Mouse (Mus musculus): Measurements from ENCODE around the gene H3f3a. TPM values are rescaled to one million over a fixed set of nuclear protein-coding genes. Genes with fewer than 3 reads are reported as not detected.

H3f3a gene
- polyA plus RNA-seq, 1 experiment from 2014 or later = 1,931 TPM

DNA sequence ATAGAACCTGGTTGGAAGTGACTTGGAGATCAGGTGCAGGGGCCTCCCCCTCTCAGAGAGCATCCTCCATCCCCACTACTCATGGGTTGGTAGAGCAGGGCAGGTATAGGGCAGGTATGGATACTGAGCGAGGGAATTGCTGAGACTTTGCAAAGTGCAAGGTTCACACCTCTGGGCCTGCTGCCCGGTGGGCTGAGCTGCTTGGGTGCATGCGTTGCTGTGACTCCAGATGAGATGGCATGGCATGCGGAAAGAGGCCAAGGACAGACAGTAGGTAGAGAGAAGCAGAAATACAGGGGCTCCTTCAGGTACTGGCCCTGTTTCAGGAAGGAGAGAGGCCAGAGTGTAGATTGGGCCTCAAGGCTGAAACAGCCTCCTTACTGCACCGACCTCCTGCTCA is 32.5 kb downstream of the H3f3a start:
- Histone ChIP-seq H3K4me3 (ENCODE audit: low read depth, low read length) (no peak overlapping the region), H3K4me2 (no peak overlapping the region), H3K36me3 (ENCODE audit: control insufficient read depth, insufficient read depth, low read length) (no peaks in the 10 kb centered on the region), H3K4me1 (ENCODE audit: control insufficient read depth, insufficient read depth, low read length) (peaks cover 7% of the 10 kb centered on the region), H3K9me3 (replicated peaks; ENCODE audit: control insufficient read depth, low read length) (no peaks in the 10 kb centered on the region), H3K9ac (ENCODE audit: low read depth, low read length) (no peak overlapping the region), H3K27me3 (ENCODE audit: control insufficient read depth, insufficient read depth, low read length) (no peaks in the 10 kb centered on the region), H3K27ac (ENCODE audit: low read depth, low read length) (no peak overlapping the region)
- 73% methylated on average over 5 of the region's 5 CpGs for WGBS (ENCODE audit: insufficient replicate concordance)
- no peak for ATAC-seq (replicated peaks; ENCODE audit: insufficient number of reproducible peaks, low FRiP score, low TSS enrichment)

DNA sequence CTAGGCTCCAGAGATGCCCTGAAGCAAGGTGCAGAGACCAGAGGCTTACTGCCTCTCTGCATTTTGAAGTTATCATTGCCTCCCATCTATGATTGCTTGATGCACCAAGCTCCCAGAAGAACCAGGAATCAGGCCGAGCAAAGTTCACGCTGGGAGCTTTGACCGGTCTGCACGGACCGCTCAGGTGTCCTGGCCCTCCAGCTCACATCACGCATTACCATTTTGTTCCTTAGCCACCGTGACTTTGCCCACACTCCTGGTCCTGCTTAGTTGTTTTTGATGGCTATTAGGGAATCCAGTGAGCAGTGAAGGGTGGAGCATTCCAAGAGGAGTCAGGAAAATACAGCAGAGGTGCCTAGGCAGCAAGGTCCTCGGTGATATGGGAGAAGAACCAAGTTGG is 33.5 kb downstream of the H3f3a start:
- Histone ChIP-seq H3K4me2 (no peak overlapping the region), H3K27me3 (ENCODE audit: control insufficient read depth, insufficient read depth, low read length) (no peaks in the 10 kb centered on the region), H3K9me3 (replicated peaks; ENCODE audit: control insufficient read depth, low read length) (no peaks in the 10 kb centered on the region), H3K36me3 (ENCODE audit: control insufficient read depth, insufficient read depth, low read length) (no peaks in the 10 kb centered on the region), H3K27ac (ENCODE audit: low read depth, low read length) (no peak overlapping the region), H3K4me1 (ENCODE audit: control insufficient read depth, insufficient read depth, low read length) (peaks cover 17% of the 10 kb centered on the region), H3K4me3 (ENCODE audit: low read depth, low read length) (no peak overlapping the region), H3K9ac (ENCODE audit: low read depth, low read length) (no peak overlapping the region)
- 89% methylated on average over 8 of the region's 8 CpGs for WGBS (ENCODE audit: insufficient replicate concordance)
- no peak for ATAC-seq (replicated peaks; ENCODE audit: insufficient number of reproducible peaks, low FRiP score, low TSS enrichment)

GRCm38 (mm10) chr1:180778941-180779340 is 34.8 kb downstream of the H3f3a start:
- no peak for ATAC-seq (replicated peaks; ENCODE audit: insufficient number of reproducible peaks, low FRiP score, low TSS enrichment)
- no peak overlapping the region for H3K27ac ChIP-seq (ENCODE audit: low read depth, low read length)
- peaks cover 4% of the 10 kb centered on the region; the same call in 1 of the 2 replicates for H3K9me3 ChIP-seq (replicated peaks; ENCODE audit: control insufficient read depth, low read length)
- H3K4me2 ChIP-seq = peak overlapping the region; percentile 89; the same call in 1 of the 2 replicates
- no peaks in the 10 kb centered on the region for H3K36me3 ChIP-seq (ENCODE audit: control insufficient read depth, insufficient read depth, low read length)
- H3K27me3 ChIP-seq (ENCODE audit: control insufficient read depth, insufficient read depth, low read length) = no peaks in the 10 kb centered on the region
- no peak overlapping the region for H3K9ac ChIP-seq (ENCODE audit: low read depth, low read length)
- 83% methylated on average over 10 of the region's 10 CpGs for WGBS (ENCODE audit: insufficient replicate concordance)
- H3K4me1 ChIP-seq (ENCODE audit: control insufficient read depth, insufficient read depth, low read length) = peaks cover 17% of the 10 kb centered on the region
- peak overlapping the region; percentile 70; the same call in 1 of the 2 replicates for H3K4me3 ChIP-seq (ENCODE audit: low read depth, low read length)

- Histone ChIP-seq H3K9me3 (replicated peaks; ENCODE audit: control insufficient read depth, low read length) (peaks cover 4% of the 10 kb centered on the region; the same call in 1 of the 2 replicates), H3K9ac (ENCODE audit: low read depth, low read length) (peak overlapping the region; percentile 87), H3K4me2 (peak overlapping the region; percentile 89), H3K4me3 (ENCODE audit: low read depth, low read length) (peak overlapping the region; percentile 70), H3K27me3 (ENCODE audit: control insufficient read depth, insufficient read depth, low read length) (no peaks in the 10 kb centered on the region), H3K4me1 (ENCODE audit: control insufficient read depth, insufficient read depth, low read length) (peaks cover 17% of the 10 kb centered on the region), H3K36me3 (ENCODE audit: control insufficient read depth, insufficient read depth, low read length) (no peaks in the 10 kb centered on the region), H3K27ac (ENCODE audit: low read depth, low read length) (peak overlapping the region; percentile 94)
- WGBS (ENCODE audit: insufficient replicate concordance) = under 1% methylated on average over 13 of the region's 13 CpGs
- ATAC-seq (replicated peaks; ENCODE audit: insufficient number of reproducible peaks, low FRiP score, low TSS enrichment) = peak; percentile 32; the same call in 1 of the 2 replicates
Observed at GRCm38 (mm10) chr1:180778403-180778754, 35.4 kb downstream of the H3f3a start.

DNA sequence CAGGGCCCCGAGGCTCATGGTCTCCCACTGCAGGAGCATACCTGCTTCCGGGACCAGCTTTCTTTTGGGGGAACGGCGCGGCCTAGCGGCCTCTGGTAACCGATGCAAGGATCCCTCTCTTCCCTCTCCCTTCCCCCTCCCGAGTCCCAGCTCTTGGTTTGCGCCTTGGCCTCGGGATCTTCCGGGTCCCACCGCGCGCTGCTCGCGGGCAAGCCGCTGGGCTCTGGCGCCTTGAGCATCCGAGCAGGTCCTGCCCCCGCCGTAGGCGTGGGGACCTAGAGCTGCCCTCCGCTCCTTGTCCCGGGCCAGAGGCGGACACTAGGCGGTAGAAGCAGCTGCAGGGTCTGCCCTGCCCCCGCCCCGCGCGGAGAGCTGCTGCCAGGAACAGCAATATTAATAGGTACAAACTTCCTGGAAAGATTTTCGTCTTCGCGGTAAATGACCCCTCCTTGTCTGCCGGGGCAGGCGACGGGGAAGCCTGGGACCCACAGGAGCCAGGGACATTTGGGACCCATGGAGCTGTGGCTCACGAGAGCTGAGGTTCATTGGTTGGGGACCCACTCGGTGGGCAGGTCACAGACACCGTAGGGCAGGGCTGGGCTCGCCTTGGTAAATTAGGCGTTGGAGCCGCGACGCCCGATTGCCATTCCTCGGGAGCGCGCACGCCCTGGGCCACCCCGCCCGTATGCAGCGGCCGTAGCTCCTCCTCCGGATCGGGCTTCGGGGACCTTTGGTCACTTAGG is 35.9 kb downstream of the H3f3a start:
- Histone ChIP-seq H3K9me3 (replicated peaks; ENCODE audit: control insufficient read depth, low read length) (peaks cover 4% of the 10 kb centered on the region; the same call in 1 of the 2 replicates), H3K27me3 (ENCODE audit: control insufficient read depth, insufficient read depth, low read length) (no peaks in the 10 kb centered on the region), H3K4me2 (peak overlapping the region; percentile 89), H3K27ac (ENCODE audit: low read depth, low read length) (peak overlapping the region; percentile 94), H3K36me3 (ENCODE audit: control insufficient read depth, insufficient read depth, low read length) (no peaks in the 10 kb centered on the region), H3K4me3 (ENCODE audit: low read depth, low read length) (peak overlapping the region; percentile 70), H3K4me1 (ENCODE audit: control insufficient read depth, insufficient read depth, low read length) (peaks cover 17% of the 10 kb centered on the region), H3K9ac (ENCODE audit: low read depth, low read length) (peak overlapping the region; percentile 87)
- ATAC-seq (replicated peaks; ENCODE audit: insufficient number of reproducible peaks, low FRiP score, low TSS enrichment) = peak; percentile 79
- under 1% methylated on average over 54 of the region's 56 CpGs for WGBS (ENCODE audit: insufficient replicate concordance)

- 13% methylated on average over 10 of the region's 10 CpGs for WGBS (ENCODE audit: insufficient replicate concordance)
- H3K4me1 ChIP-seq (ENCODE audit: control insufficient read depth, insufficient read depth, low read length) = peaks cover 17% of the 10 kb centered on the region
- peak overlapping the region; percentile 94 for H3K27ac ChIP-seq (ENCODE audit: low read depth, low read length)
- H3K4me2 ChIP-seq = peak overlapping the region; percentile 89
- no peak; the same call in 1 of the 2 replicates for ATAC-seq (replicated peaks; ENCODE audit: insufficient number of reproducible peaks, low FRiP score, low TSS enrichment)
- no peaks in the 10 kb centered on the region for H3K27me3 ChIP-seq (ENCODE audit: control insufficient read depth, insufficient read depth, low read length)
- peaks cover 4% of the 10 kb centered on the region; the same call in 1 of the 2 replicates for H3K9me3 ChIP-seq (replicated peaks; ENCODE audit: control insufficient read depth, low read length)
- H3K9ac ChIP-seq (ENCODE audit: low read depth, low read length) = peak overlapping the region; percentile 87
- H3K36me3 ChIP-seq (ENCODE audit: control insufficient read depth, insufficient read depth, low read length) = no peaks in the 10 kb centered on the region
- H3K4me3 ChIP-seq (ENCODE audit: low read depth, low read length) = peak overlapping the region; percentile 70
Observed at GRCm38 (mm10) chr1:180777289-180777659, 36.5 kb downstream of the H3f3a start.

GRCm38 (mm10) chr1:180776494-180776893 is 37.2 kb downstream of the H3f3a start:
- H3K9me3 ChIP-seq (replicated peaks; ENCODE audit: control insufficient read depth, low read length) = peaks cover 4% of the 10 kb centered on the region; the same call in 1 of the 2 replicates
- peaks cover 21% of the 10 kb centered on the region for H3K4me1 ChIP-seq (ENCODE audit: control insufficient read depth, insufficient read depth, low read length)
- no peaks in the 10 kb centered on the region for H3K27me3 ChIP-seq (ENCODE audit: control insufficient read depth, insufficient read depth, low read length)
- H3K36me3 ChIP-seq (ENCODE audit: control insufficient read depth, insufficient read depth, low read length) = no peaks in the 10 kb centered on the region
- no peak overlapping the region for H3K4me2 ChIP-seq
- peak overlapping the region; percentile 31; the same call in 1 of the 2 replicates for H3K9ac ChIP-seq (ENCODE audit: low read depth, low read length)
- H3K27ac ChIP-seq (ENCODE audit: low read depth, low read length) = no peak overlapping the region
- no peak for ATAC-seq (replicated peaks; ENCODE audit: insufficient number of reproducible peaks, low FRiP score, low TSS enrichment)
- no peak overlapping the region for H3K4me3 ChIP-seq (ENCODE audit: low read depth, low read length)
- 84% methylated on average over 6 of the region's 6 CpGs for WGBS (ENCODE audit: insufficient replicate concordance)

- Histone ChIP-seq H3K4me2 (peak overlapping the region; percentile 12; the same call in 1 of the 2 replicates), H3K36me3 (ENCODE audit: control insufficient read depth, insufficient read depth, low read length) (no peaks in the 10 kb centered on the region), H3K4me3 (ENCODE audit: low read depth, low read length) (no peak overlapping the region), H3K27me3 (ENCODE audit: control insufficient read depth, insufficient read depth, low read length) (no peaks in the 10 kb centered on the region), H3K27ac (ENCODE audit: low read depth, low read length) (no peak overlapping the region), H3K9ac (ENCODE audit: low read depth, low read length) (peak overlapping the region; percentile 43; the same call in 1 of the 2 replicates), H3K9me3 (replicated peaks; ENCODE audit: control insufficient read depth, low read length) (peaks cover 4% of the 10 kb centered on the region; the same call in 1 of the 2 replicates), H3K4me1 (ENCODE audit: control insufficient read depth, insufficient read depth, low read length) (peaks cover 22% of the 10 kb centered on the region)
- 58% methylated on average over 6 of the region's 6 CpGs for WGBS (ENCODE audit: insufficient replicate concordance)
- ATAC-seq (replicated peaks; ENCODE audit: insufficient number of reproducible peaks, low FRiP score, low TSS enrichment) = no peak
Observed at GRCm38 (mm10) chr1:180775849-180776493, 37.8 kb downstream of the H3f3a start.
